Mouse (Mus musculus) liver, embryonic 14.5 days (tissue): ENCODE results near the gene Qsox2.

Experiments used
- CTCF ChIP-seq: IDR thresholded peaks from 2 replicates; pipeline ENCODE4 v1.5.1; 2016; ENCODE audit warnings: antibody characterized with exemption, low read depth, control low read depth
- EP300 ChIP-seq: IDR thresholded peaks from 2 replicates; pipeline ENCODE4 v1.6.1; 2016; ENCODE audit warnings: antibody characterized with exemption, low read depth

- TF ChIP-seq EP300 (no peak), CTCF (no peak)
Observed at GRCm38 (mm10) chr2:26234771-26235170, 2.6 kb downstream of the Qsox2 start.
